Mouse (Mus musculus) ZHBTc4 (cell line): ENCODE results near the gene Abhd16a.
"Not testable (repeated sequence)": the region's sequence is repeated elsewhere in the genome, so short reads cannot be mapped to it uniquely, and the experiment has no call there.

Experiments
- DNase-seq: peaks from one replicate; pipeline ENCODE4 v3.0.0-alpha.2; 2011; ENCODE audit warnings: low read depth, low spot score

Gene Abhd16a

GRCm38 (mm10) chr17:35121143-35121799, 32.2 kb downstream of the Abhd16a start, which contains the start of gene Gpank1:
TSS of gene Gpank1 (plus strand) at chr17:35121455.
- peak; percentile 100 for DNase-seq

DNA sequence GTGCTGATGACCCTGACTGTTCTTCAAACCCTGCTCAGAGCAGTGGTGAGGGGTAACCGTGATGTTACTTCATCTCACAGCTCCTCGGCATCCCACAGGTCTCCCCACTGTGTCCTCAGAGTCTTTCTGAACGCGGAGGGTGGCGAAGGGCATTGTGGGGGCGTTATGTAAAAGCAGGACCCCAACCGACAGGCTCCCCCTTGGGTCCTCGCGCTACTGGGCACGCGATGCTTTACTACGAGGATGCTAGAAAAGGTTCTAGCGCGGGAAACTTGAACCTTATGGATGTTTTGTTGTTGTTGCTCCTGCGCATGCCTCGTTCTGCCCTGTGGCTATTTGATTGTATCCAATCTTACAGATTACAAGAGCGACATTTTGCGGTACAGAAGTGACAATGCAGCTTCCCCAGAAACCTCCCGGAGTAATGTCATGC, 32.8 kb downstream of the Abhd16a start, which contains the start of gene Csnk2b:
Gene Csnk2b, minus strand, starts transcription at position 183 of the 433 bp plus-strand sequence.
- DNase-seq: peak; percentile 65

- not testable (repeated sequence) for DNase-seq
These were observed 34.2 kb downstream of the Abhd16a start for GRCm38 (mm10) chr17:35123287-35123686.

DNA sequence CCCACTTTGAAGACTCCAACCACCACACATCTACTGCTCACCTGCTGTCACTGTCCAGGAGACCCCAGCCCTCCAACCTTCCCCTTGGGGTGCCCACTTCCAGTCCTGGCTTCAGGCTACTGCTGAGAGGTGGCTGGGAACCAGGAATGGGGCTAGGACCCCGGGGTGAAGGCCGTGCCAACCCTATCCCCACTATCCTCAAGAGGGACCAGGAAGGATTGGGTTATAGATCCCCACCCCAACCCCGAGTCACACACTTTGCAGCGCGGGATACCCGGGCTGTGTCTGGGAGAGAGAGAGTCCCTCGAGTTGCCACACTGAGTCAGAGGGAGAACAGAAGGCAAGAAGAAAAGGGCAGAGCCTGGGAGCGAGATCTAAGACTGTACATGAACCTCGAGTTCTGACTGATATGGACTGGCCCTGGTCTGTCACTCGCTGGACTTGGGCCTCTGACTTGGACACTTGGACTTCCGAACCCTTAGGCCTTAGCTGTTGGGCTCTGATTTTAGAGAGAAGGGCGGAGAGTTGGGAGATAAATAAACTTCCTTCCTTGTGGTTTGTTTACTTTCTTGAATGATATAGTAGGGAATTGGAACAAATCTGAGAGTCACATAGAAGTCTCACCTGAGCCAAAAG, 35.3 kb downstream of the Abhd16a start:
- not testable (repeated sequence) for DNase-seq

- DNase-seq: no peak
These were observed 36.0 kb downstream of the Abhd16a start for GRCm38 (mm10) chr17:35125081-35125480.

GRCm38 (mm10) chr17:35125578-35125977, 36.5 kb downstream of the Abhd16a start:
- DNase-seq: no peak

- peak; percentile 51 for DNase-seq
These were observed 37.1 kb downstream of the Abhd16a start, which contains the start of gene D17H6S53E for GRCm38 (mm10) chr17:35126206-35126611. TSS of gene D17H6S53E (plus strand) at chr17:35126373.

DNA sequence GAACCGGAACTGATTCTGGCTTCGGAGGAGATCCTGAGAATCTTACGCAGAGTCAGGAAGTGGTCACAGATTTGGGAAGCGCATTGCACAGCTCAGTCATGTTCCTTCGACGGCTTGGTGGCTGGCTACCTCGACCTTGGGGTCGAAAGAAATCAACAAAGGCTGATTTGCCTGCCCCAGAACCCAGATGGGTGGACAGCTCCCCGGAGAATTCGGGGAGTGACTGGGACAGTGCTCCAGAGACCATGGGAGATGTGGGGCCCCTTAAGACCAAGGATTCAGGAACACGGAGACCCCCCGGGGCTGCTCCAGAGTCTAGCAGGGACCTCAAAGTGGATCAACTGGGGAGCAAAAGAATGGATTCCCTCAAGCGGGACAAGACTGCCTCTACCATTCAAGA, 38.0 kb downstream of the Abhd16a start:
- no peak for DNase-seq

- DNase-seq: no peak
These were observed 39.9 kb downstream of the Abhd16a start for GRCm38 (mm10) chr17:35128996-35129395.

GRCm38 (mm10) chr17:35131038-35131437, 42.0 kb downstream of the Abhd16a start:
- no peak for DNase-seq

- no peak for DNase-seq
These were observed 42.6 kb downstream of the Abhd16a start, which contains the start of gene Apom for GRCm38 (mm10) chr17:35131500-35132173. TSS of gene Apom (minus strand) at chr17:35132050.

DNA sequence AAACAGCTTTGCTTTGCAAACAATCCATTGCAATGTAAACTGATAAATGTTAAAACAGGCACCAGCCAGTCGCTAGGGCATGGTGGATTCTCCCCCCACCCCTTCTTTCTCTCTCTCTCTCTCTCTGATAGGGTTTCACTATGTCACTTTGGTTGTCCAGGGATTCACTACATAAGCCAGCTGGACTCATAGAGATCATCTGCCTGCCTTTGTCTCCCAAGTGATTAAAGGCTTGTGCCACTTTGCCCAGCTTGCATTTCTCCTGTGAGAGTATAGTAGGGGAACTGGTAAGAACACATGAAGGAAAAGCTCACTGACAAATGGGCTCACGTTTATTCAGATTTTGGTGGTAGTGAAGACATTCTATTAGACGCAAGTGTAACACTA, 43.1 kb downstream of the Abhd16a start:
- DNase-seq: no peak

- no peak for DNase-seq
These were observed 44.5 kb downstream of the Abhd16a start for GRCm38 (mm10) chr17:35133517-35133916.

DNA sequence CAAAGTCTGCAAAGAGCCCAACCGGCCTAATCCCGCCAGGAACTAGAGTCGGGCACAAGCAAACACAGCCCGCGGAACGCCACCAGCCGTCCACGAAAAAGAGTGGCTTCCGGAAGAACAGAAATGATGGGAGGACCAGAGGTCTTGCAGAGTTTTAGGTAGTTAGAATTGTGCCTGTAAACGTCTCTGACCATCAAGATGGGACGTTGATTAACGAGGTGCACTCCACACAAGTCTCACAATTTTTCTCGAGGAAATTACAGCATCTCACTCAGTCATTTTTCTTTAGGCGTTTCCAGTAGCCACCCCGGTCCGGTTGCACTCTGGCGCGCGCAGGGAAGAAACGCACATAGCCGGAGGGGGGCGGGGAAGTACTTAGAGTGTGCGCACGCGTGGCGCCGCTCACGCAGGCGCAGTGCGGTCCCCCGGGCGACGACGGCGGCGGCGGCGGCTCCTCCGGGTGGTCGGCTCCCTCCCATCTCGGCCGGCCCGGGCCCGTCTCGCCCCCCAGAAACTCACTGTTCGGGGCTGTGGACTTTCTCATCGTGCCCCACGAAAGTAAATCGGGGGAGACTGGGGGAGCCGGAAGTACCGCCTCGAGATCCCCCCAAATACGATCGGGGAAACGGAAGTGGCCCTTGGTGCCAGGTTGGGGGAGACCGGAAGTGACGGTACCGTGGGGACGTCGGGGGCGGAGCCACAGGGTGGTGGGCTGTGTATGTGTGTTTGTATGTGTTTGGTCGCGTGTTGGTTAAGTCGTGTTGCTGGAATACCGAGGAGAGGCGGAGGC, 45.9 kb downstream of the Abhd16a start, which contains the start of gene Bag6:
Gene Bag6, plus strand, starts transcription at position 378 of the 790 bp plus-strand sequence.
- DNase-seq: peak; percentile 97

GRCm38 (mm10) chr17:35135591-35136320, 46.7 kb downstream of the Abhd16a start:
- DNase-seq: peak; percentile 91

GRCm38 (mm10) chr17:35139269-35139668, 50.2 kb downstream of the Abhd16a start:
- DNase-seq: no peak

GRCm38 (mm10) chr17:35140490-35140996, 51.5 kb downstream of the Abhd16a start:
- DNase-seq: no peak

DNA sequence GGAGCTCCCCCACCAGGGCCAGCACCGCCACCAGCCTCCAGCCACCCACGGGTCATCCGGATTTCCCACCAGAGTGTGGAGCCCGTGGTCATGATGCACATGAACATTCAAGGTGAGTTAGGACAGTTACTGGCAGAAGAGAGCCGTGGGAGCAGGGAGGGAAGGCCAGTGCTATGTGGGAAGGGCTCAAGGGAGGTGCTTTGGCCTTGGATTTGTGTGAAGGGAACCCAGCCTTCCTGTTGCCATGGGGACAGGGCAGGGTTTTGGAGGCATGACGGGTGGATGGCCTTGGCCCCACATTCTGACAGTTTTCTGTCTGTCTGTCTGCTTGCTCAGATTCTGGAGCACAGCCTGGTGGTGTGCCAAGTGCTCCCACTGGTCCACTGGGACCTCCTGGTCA, 52.9 kb downstream of the Abhd16a start:
- DNase-seq: no peak

DNA sequence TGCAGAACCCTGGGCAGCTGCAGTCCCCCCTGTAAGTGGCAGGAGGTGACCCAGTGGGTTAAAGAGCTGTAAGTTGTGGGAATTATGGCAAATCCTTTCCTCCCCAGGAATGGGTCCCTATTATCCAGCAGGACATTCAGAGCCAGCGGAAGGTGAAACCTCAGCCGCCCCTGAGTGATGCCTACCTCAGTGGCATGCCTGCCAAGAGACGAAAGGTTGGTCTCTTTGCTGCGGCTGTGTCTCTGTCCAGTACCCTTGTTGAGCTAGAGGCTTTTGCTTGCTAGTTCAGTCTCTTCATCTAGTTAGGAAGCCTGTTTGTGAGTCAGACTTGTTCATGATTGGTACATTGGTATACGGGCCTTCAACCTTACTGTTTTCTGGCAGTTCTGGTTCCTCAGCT, 57.1 kb downstream of the Abhd16a start:
- no peak for DNase-seq

- no peak for DNase-seq
These were observed 58.3 kb downstream of the Abhd16a start for GRCm38 (mm10) chr17:35147348-35147747.
